Mouse (Mus musculus) c-Kit-positive CD71-negative TER-119-negative erythroid progenitor cells, embryonic 14.5 days (primary cell): ENCODE data around the gene Dglucy.

Source experiments
- DNase-seq: peaks from one replicate; pipeline ENCODE4 v3.0.0-alpha.2; 2013; ENCODE audit warnings: low read depth

The Dglucy gene

GRCm38 (mm10) chr12:100843171-100843570 is 64.3 kb downstream of the Dglucy start:
- DNase-seq = no peak

DNA sequence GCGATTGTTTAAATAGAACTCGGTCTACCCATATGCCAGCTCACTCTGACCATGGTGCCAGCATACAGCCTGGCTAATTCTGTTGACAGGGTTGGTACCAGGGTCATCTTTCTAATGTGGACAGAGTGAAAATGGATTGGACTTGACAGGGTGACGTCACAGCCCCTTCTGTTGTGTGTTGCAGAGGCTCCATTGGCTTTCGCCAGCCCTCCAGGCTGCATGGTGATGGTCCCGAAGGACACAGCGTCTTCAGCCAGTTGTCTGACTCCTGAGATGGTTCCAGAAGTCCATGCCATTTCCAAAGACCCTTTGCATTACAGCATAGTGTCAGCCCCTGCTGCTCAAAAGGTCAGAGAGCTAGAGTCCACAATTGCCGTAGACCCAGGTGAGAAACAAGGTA is 65.7 kb downstream of the Dglucy start:
- no peak for DNase-seq

GRCm38 (mm10) chr12:100845829-100846228 is 67.0 kb downstream of the Dglucy start:
- DNase-seq = no peak

- DNase-seq = no peak
Measured at GRCm38 (mm10) chr12:100846566-100846965, 67.7 kb downstream of the Dglucy start.

GRCm38 (mm10) chr12:100847437-100848080 is 68.7 kb downstream of the Dglucy start:
- DNase-seq = no peak

- DNase-seq = peak; percentile 40
Measured at GRCm38 (mm10) chr12:100849421-100850138, 70.7 kb downstream of the Dglucy start.

DNA sequence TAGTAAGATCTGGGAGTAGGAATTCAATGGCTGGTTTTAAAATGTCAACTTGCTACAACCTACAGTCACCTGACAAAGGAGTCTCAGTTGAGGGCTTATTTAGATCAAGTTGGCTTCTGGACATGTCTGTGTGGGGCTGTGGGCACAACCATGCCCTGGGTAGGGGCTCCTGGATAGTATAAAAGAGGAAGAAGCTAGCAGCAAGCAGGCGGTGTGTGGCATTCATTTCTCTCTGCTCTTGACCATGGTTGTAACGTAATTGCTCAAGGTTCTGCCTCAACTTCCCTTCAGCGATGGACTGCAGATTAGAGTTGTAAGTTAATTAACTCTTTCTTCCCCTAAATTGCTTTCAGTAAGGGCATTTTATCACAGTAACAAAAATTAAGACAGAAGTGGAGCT is 73.5 kb downstream of the Dglucy start:
- no peak for DNase-seq

- no peak for DNase-seq
Measured at GRCm38 (mm10) chr12:100856337-100856736, 77.5 kb downstream of the Dglucy start.

GRCm38 (mm10) chr12:100857791-100858190 is 78.9 kb downstream of the Dglucy start:
- no peak for DNase-seq

DNA sequence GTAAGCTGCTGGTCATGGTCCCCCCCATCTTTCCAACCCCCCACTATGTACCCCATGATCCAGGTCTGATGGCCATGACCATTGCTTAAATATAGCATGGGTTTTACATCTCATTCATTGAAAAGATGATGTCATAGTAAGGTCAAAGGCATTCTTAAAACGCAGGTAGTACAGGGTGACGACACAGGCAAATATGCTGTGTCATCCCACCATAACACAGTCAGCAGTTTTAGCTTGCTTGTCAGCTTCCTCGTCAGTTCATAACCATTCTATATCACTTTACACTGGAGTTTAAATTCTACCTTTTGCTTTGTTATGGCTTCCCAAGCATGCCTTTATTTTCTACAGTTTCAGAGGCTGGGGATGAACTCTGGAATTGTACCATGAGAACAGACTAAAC is 83.4 kb downstream of the Dglucy start:
- no peak for DNase-seq

- no peak for DNase-seq
Measured at GRCm38 (mm10) chr12:100862856-100863446, 84.1 kb downstream of the Dglucy start.

DNA sequence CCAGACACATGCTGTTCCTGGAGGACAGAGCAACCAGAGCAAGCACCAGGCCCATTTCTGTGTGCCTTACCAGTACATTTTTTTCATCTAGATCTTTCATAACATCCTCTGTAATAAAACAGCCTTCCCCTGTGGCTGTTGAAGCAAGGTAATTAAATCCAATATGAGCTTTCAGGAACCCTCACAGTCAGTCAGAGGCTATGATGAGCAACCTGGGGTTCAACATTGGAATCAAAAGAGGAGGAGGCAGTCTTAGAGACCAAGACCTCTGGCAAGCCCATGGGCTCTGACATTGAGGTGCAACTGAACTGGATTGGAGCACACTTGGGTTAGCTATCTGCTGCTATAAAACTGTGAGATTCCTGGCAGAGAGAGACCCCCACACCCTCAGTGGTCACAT is 86.2 kb downstream of the Dglucy start:
- no peak for DNase-seq

GRCm38 (mm10) chr12:100865509-100866078 is 86.7 kb downstream of the Dglucy start:
- DNase-seq = no peak

- no peak for DNase-seq
Measured at GRCm38 (mm10) chr12:100867097-100867496, 88.2 kb downstream of the Dglucy start.

GRCm38 (mm10) chr12:100868049-100868622 is 89.3 kb downstream of the Dglucy start:
- no peak for DNase-seq

GRCm38 (mm10) chr12:100871234-100871633 is 92.4 kb downstream of the Dglucy start:
- no peak for DNase-seq

- no peak for DNase-seq
Measured at GRCm38 (mm10) chr12:100871841-100872240, 93.0 kb downstream of the Dglucy start.

- no peak for DNase-seq
Measured at GRCm38 (mm10) chr12:100873612-100874011, 94.8 kb downstream of the Dglucy start.

DNA sequence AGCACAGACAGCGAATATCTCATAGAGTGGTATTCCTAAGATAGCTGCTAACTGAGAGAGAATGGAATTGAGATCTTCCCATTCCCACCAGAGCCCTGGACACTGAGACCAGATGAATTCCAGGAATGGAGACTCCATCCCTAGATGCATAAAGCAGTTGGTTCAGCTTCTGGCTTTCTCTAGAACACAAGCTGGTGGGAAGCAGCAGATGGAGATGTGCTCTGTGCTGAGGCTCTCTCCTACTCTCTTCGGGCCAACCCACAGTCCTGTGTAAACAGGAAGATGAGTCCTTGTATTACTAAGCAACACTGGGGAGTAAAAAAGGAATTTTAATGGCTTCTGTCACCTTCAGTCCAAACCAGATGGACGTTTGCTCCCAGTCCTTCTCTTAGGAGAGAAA is 96.7 kb downstream of the Dglucy start:
- no peak for DNase-seq

DNA sequence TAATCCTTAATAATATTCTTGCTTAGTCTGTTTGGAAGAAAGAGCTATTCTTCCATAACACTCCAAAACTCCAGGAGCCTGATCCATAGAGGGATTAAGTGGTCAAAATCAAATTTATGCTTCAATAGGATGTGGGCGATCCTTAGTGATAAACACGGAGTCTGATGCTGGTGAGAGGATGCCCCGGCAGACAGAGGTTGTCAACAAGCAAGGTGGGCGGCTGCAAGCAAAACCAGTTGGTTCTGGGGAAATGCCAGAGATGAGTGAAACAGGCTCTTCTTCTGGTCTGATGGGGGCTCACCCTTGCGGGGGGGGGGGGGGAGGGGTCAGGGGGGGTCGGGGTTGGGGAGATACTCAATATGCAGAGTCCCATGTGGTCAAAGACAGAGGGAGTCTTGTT is 97.1 kb downstream of the Dglucy start:
- DNase-seq = no peak

DNA sequence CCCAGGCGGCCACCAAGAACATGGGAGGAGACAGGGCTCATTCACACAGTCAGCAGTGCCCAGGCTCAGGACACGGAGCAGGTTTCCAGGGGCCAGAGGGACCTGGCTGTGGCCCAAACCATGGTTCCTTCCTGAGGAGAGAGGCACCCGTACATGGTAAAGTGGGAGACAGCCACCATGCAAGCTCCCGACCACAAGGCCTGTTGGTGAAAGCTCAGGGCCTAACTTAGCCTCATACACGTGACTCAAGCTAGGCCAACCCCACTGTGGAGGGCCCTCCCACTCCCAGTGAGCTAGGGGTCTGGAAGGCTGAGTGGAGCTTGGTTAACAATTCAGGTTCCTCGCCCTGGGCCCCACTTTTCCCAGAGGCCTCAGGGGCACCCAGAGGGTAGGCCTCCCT is 99.1 kb downstream of the Dglucy start:
- DNase-seq = no peak

DNA sequence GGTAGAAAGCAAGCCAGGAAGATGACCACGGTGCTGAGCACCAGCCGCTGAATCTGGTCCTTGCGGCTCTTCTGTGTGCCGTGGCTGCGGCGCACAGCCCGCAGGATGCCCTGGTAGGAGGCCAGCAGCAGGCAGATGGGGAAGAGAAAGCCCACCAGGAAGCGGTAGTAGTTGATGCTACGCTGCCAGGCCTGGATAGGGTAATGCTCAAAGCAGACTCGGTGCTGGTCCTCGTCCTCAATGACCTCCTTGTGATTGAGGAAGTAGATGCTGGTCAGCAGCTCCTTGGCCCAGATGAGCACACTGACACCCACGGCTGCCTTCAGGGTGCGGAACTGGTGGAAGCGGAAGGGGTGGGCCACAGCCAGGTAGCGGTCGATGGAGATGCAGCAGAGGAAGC is 99.7 kb downstream of the Dglucy start:
- DNase-seq = no peak

DNA sequence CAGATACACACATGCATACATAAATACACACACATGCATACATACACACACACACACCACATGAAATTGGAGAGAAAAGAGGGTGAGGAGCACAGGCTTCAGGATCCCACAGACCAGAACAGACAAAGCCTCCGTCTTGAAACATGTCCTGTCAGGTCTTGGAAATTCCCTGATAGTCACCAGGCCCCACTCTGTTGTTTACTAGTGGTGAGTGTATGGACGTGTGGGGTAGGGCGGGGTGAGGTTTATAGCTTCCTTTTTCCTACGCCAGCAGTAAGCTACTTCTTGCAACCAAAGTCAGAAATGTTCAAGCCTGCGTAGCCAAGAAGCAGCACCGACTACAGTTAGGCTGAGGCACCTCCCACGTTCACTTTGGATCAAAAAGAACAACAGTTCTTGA is 104.3 kb downstream of the Dglucy start:
- DNase-seq = no peak
